Mouse (Mus musculus): ENCODE data around the gene Gm20532. TPM values are rescaled to one million over a fixed set of nuclear protein-coding genes. Genes with fewer than 3 reads are reported as not detected.
A peak's percentile ranks its signal among the peaks of the same experiment; 100 is the strongest.

Gm20532 gene
- not detected in 2 replicates for polyA plus RNA-seq (2012; rRNA removed)

GRCm38 (mm10) chr2:26586294-26587043 lies at the start of gene Gm20532:
TSS of gene Gm20532 (plus strand) at chr2:26586639.
- peak; percentile 16 to 59 for DNase-seq (ENCODE audit: extremely low spot score in 1 of 2, low spot score in 1 of 2)

GRCm38 (mm10) chr2:26539516-26539915 lies 46.9 kb upstream of the Gm20532 start:
- no peak for DNase-seq (ENCODE audit: extremely low spot score in 1 of 2, low spot score in 1 of 2)

GRCm38 (mm10) chr2:26540721-26541120 lies 45.7 kb upstream of the Gm20532 start:
- DNase-seq (ENCODE audit: extremely low spot score in 1 of 2, low spot score in 1 of 2) = no peak

GRCm38 (mm10) chr2:26541258-26541910 lies 45.1 kb upstream of the Gm20532 start:
- DNase-seq (ENCODE audit: extremely low spot score in 1 of 2, low spot score in 1 of 2) = no peak

GRCm38 (mm10) chr2:26543155-26543554 lies 43.3 kb upstream of the Gm20532 start:
- DNase-seq (ENCODE audit: extremely low spot score in 1 of 2, low spot score in 1 of 2) = no peak

GRCm38 (mm10) chr2:26543768-26544167 lies 42.7 kb upstream of the Gm20532 start:
- no peak for DNase-seq (ENCODE audit: extremely low spot score in 1 of 2, low spot score in 1 of 2)

GRCm38 (mm10) chr2:26544265-26544664 lies 42.2 kb upstream of the Gm20532 start:
- DNase-seq (ENCODE audit: extremely low spot score in 1 of 2, low spot score in 1 of 2) = no peak

GRCm38 (mm10) chr2:26547481-26547880 lies 39.0 kb upstream of the Gm20532 start:
- peak in 1 of 2 experiments; percentile 39 for DNase-seq (ENCODE audit: extremely low spot score in 1 of 2, low spot score in 1 of 2)

- DNase-seq (ENCODE audit: extremely low spot score in 1 of 2, low spot score in 1 of 2) = no peak
These were observed 36.6 kb upstream of the Gm20532 start for GRCm38 (mm10) chr2:26549801-26550200.

GRCm38 (mm10) chr2:26550205-26550604 lies 36.2 kb upstream of the Gm20532 start:
- no peak for DNase-seq (ENCODE audit: extremely low spot score in 1 of 2, low spot score in 1 of 2)

- DNase-seq (ENCODE audit: extremely low spot score in 1 of 2, low spot score in 1 of 2) = no peak
These were observed 35.7 kb upstream of the Gm20532 start for GRCm38 (mm10) chr2:26550777-26551176.

- no peak for DNase-seq (ENCODE audit: extremely low spot score in 1 of 2, low spot score in 1 of 2)
These were observed 35.0 kb upstream of the Gm20532 start for GRCm38 (mm10) chr2:26551446-26551845.

GRCm38 (mm10) chr2:26552066-26552465 lies 34.4 kb upstream of the Gm20532 start:
- no peak for DNase-seq (ENCODE audit: extremely low spot score in 1 of 2, low spot score in 1 of 2)

- DNase-seq (ENCODE audit: extremely low spot score in 1 of 2, low spot score in 1 of 2) = no peak
These were observed 32.5 kb upstream of the Gm20532 start for GRCm38 (mm10) chr2:26553904-26554303.

- peak in 1 of 2 experiments; percentile 68 for DNase-seq (ENCODE audit: extremely low spot score in 1 of 2, low spot score in 1 of 2)
These were observed 31.4 kb upstream of the Gm20532 start for GRCm38 (mm10) chr2:26555076-26555475.

- no peak for DNase-seq (ENCODE audit: extremely low spot score in 1 of 2, low spot score in 1 of 2)
These were observed 29.9 kb upstream of the Gm20532 start for GRCm38 (mm10) chr2:26556535-26556993.

- no peak for DNase-seq (ENCODE audit: extremely low spot score in 1 of 2, low spot score in 1 of 2)
These were observed 25.9 kb upstream of the Gm20532 start for GRCm38 (mm10) chr2:26560506-26560905.

- peak in 1 of 2 experiments; percentile 55 for DNase-seq (ENCODE audit: extremely low spot score in 1 of 2, low spot score in 1 of 2)
These were observed 25.0 kb upstream of the Gm20532 start for GRCm38 (mm10) chr2:26561351-26562016.

- peak in 1 of 2 experiments; percentile 57 for DNase-seq (ENCODE audit: extremely low spot score in 1 of 2, low spot score in 1 of 2)
These were observed 20.2 kb upstream of the Gm20532 start for GRCm38 (mm10) chr2:26566221-26566620.

GRCm38 (mm10) chr2:26570034-26570433 lies 16.4 kb upstream of the Gm20532 start:
- DNase-seq (ENCODE audit: extremely low spot score in 1 of 2, low spot score in 1 of 2) = peak in 1 of 2 experiments; percentile 72

GRCm38 (mm10) chr2:26571400-26571799 lies 15.0 kb upstream of the Gm20532 start:
- DNase-seq (ENCODE audit: extremely low spot score in 1 of 2, low spot score in 1 of 2) = no peak
